Mouse (Mus musculus) CD4-positive helper T cell, adult 2 months (primary cell): ENCODE results near the gene Ssmem1.
A peak's percentile ranks its signal among the peaks of the same experiment; 100 is the strongest.

Experiments
- DNase-seq: peaks from one replicate; pipeline ENCODE4 v3.0.0-alpha.2; 2012; ENCODE audit warnings: low read depth, missing footprints, low spot score

Gene Ssmem1

GRCm38 (mm10) chr6:30525456-30526332 is 16.0 kb downstream of the Ssmem1 start:
- no peak for DNase-seq

DNA sequence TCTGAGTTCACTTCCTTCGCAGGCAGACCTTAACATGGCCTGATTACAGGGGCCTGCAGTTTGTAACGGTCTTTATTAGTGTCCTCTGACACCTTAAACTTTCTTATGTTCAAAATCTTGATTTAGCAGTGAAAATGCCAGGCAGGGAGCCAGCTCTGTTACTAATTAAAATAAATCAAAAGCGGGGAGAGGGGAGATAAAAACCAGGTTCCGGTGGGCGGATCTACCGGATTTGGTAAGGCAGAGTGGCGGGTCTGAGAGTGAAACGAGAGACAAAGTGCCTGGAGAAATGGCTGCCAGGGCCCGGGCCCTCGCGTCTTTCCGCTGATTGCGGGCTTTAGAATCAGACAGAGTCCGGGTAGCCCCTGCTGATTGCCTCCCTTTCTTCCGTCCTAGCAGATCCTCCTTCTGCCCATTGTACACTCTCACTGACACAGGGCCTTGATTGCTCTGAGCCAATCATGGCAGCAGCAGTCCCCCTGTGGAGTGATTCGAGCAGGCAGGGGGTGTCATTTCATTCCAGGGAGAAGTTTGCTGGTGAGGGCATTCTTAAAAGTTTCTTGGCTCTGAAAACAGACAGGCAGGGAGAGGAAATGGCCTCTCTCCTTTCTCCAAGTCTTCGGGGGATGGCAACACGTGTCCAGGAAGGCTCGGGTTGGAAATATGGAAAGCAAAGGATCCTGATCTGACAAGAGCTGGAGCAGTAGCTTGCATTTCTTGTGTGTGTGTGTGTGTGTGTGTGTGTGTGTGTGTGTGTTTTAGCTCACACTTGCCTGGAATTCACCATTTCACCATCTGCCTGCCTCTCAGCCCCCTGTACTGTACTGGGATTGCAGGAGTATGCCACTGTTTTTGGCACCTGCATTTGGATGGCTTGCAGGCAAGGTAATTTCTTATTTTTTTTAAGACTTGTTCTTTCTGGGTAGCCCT is 17.2 kb downstream of the Ssmem1 start:
- DNase-seq = no peak

GRCm38 (mm10) chr6:30528800-30529199 is 19.2 kb downstream of the Ssmem1 start:
- no peak for DNase-seq

GRCm38 (mm10) chr6:30535340-30535739 is 25.7 kb downstream of the Ssmem1 start:
- DNase-seq = peak; percentile 13

- no peak for DNase-seq
Observed at GRCm38 (mm10) chr6:30538240-30538639, 28.6 kb downstream of the Ssmem1 start.

DNA sequence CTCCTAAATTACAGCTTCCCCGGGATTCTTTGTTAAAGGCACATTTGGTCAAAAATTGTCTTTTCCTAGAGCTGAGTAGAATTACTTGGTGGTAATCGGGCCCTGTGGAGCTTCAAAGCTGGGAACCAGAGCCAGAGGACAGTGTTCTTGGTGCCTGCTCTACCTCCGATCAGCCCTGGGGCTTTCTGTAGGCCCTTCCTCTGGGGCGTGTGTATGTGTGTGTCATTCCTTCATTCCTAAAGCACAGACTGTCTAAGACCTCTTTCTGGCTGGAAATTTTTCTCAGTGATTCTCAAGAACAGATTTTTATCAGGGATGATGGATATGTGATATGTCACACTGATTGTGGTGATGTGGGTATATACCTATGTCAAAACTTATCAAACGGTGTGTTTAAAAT is 29.2 kb downstream of the Ssmem1 start:
- DNase-seq = no peak

DNA sequence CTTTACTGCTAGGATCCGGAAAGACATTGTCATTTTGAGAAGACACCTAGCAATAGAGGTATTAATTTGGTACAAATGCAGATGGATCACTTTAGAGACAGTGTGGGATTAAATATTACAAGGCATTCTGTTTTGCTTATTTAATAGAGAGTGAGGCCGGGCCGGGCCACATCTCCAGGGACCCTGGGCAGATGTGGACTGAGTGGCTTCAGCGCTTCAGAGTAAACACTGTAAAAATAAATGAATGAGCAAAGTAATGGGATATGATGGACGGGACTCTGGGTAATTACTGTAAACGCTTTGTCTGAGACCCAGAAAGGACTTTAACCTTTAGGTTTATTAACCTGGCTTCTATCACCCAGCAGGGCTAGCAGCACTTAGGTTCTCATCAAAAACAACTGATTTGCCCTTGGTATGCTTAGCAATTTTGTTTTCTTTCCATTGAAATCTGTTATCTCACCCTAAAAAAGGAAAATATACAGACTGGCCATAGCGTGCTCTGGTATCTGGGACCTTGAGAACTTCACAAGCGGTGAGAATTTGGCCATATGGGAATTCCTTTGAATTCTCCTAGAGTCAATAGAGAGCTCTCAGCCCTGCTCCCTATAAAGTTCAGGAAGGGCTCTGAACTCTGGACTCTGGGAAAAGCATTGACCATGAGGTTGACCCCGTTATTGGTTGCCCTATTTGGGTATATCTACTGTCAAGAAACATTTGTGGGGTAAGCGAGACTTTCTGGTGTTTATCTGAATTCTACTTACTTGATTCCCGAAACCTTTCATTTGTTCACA is 31.6 kb downstream of the Ssmem1 start, which contains the start of gene Cpa2:
Gene Cpa2, plus strand, starts transcription at position 574 of the 791 bp plus-strand sequence.
- no peak for DNase-seq

- DNase-seq = no peak
Observed at GRCm38 (mm10) chr6:30542277-30542676, 32.6 kb downstream of the Ssmem1 start.

- DNase-seq = no peak
Observed at GRCm38 (mm10) chr6:30543077-30543476, 33.4 kb downstream of the Ssmem1 start.

DNA sequence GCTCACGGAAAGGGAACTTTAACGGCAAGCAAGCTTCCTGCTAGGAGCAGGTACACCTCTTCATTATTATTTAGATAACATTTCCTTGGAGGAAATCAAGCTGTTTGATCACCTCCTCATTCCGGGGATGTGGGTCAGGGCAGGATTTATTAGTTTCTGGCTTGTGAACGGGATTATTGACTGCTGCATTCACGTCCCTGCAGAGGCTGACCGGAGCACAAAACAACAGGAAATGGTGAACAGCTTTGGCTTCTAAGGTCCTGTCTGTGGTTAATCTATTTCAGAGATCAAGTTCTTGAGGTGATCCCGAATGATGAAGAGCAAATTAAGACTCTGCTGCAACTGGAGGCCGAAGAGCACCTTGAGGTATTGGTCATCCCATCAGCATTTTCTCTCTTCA is 34.2 kb downstream of the Ssmem1 start:
- no peak for DNase-seq

- DNase-seq = no peak
Observed at GRCm38 (mm10) chr6:30545689-30546088, 36.0 kb downstream of the Ssmem1 start.

DNA sequence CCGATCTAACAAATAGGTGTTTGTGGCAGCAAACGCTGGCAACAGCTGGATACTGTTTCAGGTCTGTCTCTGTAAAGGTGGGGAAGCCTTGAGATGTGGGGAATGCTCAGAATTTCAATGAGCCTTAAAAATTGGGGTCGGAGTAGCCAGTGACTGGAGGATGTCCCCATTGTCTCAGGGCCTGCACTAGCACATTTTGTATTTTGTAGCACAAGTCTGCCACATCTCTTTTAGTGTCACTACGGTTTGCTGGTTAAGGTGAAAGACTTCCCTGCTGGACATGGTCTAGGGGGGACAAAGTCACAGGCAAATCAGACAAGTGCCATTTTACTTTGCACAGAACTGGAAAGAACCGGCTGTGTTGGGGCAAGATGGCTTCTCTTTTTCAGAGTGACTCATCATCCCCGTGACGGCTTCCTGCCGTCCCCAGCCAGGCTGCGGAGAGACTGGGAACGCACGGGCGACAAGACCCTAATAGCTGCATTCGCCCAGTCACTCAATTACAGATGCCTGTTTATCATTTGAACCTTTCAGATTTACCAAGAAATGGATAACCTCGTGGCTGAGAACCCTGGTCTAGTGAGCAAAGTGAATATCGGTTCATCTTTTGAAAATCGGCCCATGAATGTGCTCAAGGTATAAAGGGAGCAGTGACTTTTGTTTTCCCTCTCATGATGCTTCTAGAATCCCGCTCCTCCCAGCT is 37.1 kb downstream of the Ssmem1 start:
- DNase-seq = peak; percentile 52

- DNase-seq = no peak
Observed at GRCm38 (mm10) chr6:30547274-30547645, 37.6 kb downstream of the Ssmem1 start.

GRCm38 (mm10) chr6:30547656-30548306 is 38.1 kb downstream of the Ssmem1 start:
- no peak for DNase-seq

DNA sequence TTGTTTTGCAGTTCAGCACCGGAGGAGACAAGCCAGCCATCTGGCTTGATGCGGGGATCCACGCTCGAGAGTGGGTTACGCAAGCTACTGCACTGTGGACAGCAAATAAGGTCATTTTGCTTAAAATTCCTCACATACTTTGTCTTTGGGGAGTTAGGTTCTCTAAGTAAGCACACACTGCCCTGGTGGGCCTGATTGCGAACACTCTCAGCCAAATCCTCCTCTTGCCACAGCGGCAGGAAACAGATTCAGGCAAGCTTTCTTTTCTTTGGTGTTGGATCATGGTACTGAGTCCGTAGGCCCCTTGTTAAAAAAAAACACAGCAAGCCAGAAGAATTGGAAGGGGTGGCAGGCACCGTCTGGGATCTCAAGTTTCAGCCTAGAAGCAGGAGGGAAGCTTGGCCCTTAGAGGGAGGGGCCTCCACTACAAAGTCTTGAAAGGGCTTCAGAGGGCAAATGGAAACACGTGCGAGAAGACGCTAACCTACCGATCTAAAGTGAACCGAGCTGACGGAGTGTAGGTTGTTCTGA is 39.6 kb downstream of the Ssmem1 start:
- DNase-seq = no peak

GRCm38 (mm10) chr6:30550496-30551192 is 41.0 kb downstream of the Ssmem1 start:
- peak; percentile 16 for DNase-seq

DNA sequence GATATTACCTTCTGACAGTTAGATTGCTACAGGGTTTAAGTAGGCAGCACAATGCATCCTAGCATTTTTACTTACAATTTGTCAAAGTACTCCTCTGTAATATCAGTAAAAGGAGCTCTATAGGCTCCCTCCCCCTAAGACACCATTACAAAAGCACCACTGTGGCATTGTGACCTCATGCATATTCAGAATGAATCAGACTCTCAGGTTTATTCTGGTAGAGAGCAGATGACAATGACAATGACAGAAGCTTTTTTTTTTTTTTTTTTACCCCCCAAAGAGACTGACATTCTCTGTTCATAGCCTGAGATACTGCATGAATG is 41.5 kb downstream of the Ssmem1 start:
- no peak for DNase-seq

GRCm38 (mm10) chr6:30551644-30552580 is 42.3 kb downstream of the Ssmem1 start:
- no peak for DNase-seq

DNA sequence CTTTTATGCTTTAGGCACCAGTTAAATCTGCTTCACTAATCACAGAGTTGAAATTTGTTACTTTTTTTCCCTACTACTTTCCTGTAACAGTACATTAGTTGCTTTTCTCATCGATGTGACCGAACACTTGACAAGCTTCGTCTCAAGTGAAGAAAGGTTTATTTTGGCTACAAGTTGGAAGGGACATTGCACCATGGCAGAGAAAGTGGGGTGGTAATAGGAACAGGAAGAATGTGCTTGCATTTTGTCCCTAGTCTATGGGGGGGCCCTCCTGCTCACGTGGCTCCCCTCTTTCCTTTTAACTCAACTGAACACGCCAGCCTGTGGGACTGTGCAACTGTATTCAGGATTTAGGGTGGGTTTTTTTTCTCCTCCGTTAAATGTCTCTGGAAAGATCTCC is 43.0 kb downstream of the Ssmem1 start:
- no peak for DNase-seq
